Mouse (Mus musculus) heart, adult 8-10 months (tissue): ENCODE measurements around the gene Gzmc. TPM values are rescaled to one million over a fixed set of nuclear protein-coding genes. Genes with fewer than 3 reads are reported as not detected.
"Not testable (repeated sequence)": the region's sequence is repeated elsewhere in the genome, so short reads cannot be mapped to it uniquely, and the experiment has no call there.

ENCODE experiments used
- DNase-seq: peaks from one replicate; pipeline ENCODE4 v3.0.0; 2022; ENCODE audit warnings: low spot score
- total RNA-seq, 4 experiments: library from RNA; stranded (reverse); gene quantifications; 2 replicates each; pipeline ENCODE4 v1.2.4; 2022

Gzmc gene
- total RNA-seq, result not detected

DNA sequence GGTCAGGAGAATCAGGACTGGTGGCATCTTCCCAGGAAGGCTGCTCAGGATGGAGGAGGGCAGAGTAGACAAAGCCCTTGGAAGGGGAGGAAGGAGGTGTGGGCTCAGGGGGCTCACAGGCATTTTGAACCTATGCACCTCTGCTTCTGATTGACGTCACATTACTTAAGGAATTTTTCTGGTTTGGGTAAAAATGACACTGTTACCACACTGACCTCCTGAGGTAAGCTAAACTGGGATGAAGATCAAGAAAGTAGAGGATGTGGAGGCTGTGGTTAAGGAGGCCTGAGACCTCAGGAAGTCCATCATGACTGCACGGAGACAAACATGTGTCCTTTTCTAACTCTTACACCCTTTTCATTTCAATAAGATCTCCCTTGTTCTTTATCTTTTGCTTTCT is at the start of gene Gzmc:
Gzmc (minus strand) TSS at position 101 of the 400 bp plus-strand sequence.
- DNase-seq, result no peak

DNA sequence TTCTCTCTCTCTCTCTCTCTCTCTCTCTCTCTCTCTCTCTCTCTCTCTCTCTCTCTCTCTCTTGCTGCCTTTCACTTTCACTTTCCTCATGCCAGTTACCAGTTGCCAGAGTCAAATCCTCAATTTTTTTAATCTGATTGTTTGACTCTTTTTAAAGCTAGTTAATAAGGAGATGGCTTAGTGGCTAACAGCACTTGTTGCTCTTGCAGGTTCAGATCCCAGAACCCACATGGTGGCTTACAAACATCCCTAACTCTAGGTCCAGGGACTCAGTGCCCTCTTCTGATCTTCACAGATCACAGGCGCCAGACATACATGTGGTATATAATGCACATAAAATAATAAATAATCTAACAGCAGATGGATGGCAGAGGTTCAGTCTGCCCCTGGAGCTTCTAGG is 49.4 kb upstream of the Gzmc start:
- no peak for DNase-seq

DNA sequence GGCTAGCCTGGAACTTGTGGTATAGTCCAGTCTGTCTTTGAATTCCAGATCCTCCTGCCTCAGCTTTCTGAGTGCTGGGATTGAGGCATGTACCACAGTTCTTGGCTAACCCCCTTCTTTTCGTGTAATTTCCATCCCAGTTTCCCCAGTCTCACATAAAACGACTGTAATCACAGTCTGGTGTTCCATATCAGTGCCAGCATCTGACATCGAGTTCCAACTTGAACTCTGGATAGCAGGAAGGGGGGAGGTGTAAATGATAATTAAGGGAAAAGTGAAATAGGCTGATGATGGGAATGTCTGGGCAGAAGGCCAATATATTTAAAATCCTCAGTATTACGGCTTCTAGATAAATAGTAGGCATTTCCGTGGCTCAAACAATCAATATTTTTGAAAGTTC is 46.6 kb upstream of the Gzmc start:
- no peak for DNase-seq

DNA sequence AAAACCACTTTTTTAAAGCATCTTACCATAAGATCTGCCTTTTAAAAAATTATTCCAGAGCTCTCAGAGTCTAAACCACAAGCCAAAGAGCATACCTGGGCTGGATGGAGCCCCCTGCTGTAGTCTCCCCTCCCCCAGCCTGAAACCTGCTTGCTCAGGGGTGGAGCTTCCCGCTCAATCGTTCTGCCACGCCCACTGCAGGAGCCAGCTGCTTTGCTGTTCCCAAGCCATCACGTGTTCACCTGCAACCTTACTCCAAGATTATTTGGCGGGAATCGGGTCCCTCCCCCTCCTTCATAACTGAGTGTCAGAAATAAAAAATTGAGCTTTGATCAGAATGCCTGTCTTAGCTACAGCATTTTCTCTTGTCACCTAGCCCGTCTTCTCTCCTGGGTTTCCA is 44.2 kb upstream of the Gzmc start:
- not testable (repeated sequence) for DNase-seq

DNA sequence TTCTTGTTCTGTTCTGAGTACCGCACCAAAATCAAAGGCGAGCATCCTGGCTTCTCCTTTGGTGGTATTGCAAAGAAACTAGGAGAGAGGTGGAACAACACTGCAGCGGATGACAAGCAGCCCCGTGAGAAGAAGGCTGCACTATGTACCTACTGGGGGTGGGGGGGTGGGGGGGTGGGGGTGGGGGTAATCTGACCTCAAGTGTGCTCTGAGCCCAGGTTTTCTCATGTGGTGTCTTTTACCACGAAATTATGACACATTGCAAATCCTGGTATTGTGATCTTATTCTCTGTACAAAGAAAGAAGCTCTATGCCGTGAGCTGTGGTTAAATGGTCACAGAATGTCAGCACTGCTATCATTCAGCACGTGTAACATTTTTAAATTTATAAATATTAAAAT is 41.6 kb upstream of the Gzmc start:
- DNase-seq, result not testable (repeated sequence)

DNA sequence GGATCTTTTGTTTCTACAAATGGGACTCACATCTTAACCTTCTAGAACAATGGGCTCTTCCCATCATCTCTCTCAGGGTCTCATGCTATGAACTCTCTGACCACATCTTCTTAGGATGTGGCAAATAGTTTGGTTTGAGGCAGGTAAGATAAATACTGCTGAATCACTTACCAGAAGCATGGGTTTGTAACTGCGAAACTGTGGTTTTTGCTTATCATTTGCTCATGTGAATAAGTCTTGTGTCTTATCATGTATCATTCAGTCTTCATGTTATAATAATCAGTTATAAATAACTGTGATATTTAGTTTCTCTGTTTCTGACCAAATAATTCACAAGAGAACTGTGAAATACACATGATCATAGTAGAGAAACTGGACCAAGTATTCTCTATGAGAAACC is 31.7 kb upstream of the Gzmc start:
- DNase-seq, result no peak

DNA sequence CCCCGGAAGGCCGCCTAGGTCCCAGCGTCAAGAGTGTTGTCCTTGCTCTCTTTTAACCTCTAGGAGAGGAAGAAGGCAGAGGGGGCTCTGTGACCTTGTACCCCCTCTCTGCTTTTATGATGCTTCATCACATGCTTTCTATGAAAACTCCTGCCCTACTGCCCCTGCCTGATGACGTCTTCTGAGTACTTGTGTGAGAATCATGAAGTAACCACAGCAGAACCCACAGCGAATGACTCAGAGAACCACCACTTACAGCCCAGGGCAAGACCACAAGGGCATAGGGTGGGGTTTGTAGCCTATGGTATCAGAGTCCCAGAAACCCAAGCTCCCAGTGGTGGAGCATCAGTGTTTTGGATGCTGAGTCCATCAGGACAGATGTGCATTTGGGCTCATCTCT is 27.7 kb upstream of the Gzmc start, which contains the start of gene Gzmb:
Gzmb (minus strand) TSS at position 108 of the 400 bp plus-strand sequence.
- no peak for DNase-seq

DNA sequence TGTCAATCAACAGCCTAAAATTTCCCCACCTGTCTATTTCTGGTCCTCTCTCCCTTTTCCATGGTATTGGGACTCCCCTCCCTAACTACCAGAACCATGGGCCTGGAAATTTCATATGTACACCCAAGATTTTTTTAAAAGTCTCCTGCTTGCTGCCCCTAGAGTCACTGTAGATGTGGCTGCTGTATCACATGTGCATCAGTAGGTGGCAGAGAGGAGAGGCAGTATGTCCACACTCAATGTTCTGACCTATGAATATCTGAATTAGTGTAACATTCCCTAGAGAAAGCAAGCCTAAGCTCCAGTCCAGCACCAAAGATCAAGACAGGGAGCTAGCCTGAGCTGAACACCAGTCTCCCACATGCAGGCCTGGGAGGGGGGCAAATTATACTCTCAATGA is 6.0 kb upstream of the Gzmc start:
- no peak for DNase-seq

DNA sequence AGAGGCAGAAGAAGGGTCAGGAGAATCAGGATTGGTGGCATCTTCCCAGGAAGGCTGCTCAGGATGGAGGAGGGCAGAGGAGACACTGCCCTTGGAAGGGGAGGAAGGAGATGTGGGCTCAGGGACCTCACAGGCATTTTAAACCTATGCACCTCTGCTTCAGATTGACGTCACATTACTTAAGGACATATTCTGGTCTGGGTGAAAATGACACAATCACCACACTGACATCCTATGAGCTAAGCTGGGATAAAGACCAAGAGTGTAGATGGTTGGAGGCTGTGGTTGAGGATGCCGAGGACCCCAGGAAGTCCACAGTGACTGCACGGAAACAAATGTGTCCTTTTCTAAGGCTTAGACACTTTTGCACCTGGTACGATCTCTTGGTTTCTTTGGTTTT is 23.1 kb downstream of the Gzmc start, which contains the start of gene Gzmf:
Gzmf (minus strand) TSS at position 101 of the 400 bp plus-strand sequence.
- DNase-seq, result no peak

DNA sequence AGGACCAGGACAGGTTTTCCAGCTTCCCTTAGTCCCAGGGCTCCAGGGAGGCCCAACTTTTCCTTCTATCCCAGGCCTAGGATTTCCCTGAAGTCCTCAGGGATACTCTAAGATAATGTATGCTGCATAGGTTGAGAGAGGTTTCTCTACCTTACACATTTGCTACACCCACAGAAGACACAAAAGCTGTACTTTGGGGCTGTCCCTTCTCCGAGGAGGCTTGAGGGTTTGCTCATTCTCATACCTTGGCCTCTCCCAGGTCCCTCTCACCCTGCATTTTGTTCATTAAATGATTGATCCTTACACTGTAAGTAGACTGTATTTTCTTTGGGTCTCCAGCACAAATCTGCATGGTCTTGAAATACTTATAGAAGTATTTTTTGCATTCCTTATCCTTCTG is 28.8 kb downstream of the Gzmc start:
- DNase-seq, result no peak

DNA sequence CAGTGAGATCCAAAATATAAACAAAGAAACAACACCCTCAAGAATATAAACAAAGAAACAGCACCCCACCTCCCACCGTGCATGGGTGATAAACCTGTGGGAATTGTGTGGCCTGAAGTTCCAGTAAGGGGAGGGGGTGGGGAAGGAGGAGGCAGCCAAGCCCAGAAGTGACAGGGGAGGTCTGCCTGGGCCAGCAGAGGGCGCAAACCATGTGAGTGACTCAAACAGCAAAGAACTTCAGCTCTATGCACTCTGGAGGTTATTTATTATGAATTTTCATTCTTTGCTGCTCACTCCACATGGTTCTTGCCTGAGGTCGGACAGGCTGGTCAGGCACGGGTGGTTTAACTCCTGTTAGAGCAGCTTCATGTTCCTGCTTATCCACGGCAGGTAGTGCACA is 29.4 kb downstream of the Gzmc start:
- DNase-seq, result not testable (repeated sequence)

DNA sequence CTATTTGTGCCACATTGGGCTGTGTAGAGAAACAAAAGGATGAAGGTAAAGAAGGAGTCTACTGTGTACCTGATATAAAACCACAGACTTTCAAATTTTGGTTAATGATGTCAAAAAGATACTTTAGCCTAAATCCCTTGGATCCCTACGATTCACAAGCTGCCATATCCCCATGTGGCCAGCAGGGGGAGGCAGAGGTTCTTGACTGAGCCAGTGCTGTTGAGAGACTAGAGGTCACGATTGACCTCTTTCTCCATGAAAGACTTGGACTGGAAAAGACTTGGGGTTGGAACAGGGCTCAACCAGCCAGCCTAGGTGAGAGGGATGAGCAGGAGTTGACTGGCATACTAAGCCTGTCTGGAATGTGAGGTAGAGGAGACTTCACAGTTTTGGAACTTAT is 30.5 kb downstream of the Gzmc start:
- DNase-seq, result peak; percentile 23

DNA sequence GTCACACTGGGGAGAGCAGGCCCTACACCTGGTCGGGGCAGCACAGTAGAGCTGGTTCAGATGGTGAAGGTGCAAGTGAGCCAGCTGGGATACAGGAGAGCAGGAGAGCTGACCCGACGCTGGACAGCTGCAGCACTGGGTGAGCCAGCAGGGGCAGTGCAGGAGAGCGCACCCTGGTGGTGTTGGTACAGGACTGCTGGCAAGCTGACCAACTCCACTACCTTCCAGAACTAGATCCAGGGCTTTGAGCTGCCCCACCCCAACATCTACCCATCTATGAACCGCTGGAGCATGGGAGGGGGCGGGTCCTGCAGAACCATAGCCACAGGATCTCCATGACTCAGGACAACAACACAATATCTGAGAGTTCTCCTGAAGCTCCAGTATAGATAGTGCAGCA is 47.5 kb downstream of the Gzmc start:
- DNase-seq, result no peak

DNA sequence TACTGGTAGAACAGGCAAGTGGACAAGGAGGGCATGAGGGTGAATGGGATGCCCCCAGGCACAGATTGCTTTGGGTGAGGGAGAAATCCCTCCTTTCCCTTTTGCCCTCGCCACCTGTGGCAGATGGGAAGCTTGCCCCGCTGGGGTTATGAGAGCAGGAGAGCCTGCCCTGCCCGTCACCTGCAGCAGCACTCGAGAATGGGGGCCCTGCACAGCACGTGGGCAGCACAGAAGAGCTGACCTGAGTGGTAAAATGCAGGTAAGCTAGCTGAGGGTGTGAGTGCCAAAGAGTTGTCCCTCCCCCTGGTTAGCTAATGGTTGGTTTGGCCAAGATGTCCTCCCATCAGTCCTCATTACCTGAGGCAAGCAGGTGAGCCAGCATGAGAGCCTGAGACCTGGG is 47.9 kb downstream of the Gzmc start:
- no peak for DNase-seq

Other genes with a start within 250 kb of the Gzmc start
- gene Mcpt1, start 216.7 kb downstream of the Gzmc start, total RNA-seq, result not detected
- gene Mcpt9, start 204.2 kb downstream of the Gzmc start, total RNA-seq, result not detected
- not detected for gene Mcpt2, start 192.6 kb downstream of the Gzmc start, total RNA-seq
- 1 to 10 TPM in 2 of 4 experiments, under 1 TPM in 2; 0.65 to 1.8 (median 1.1) TPM for gene Mcpt4, start 172.3 kb downstream of the Gzmc start, total RNA-seq
- not detected for gene Mcpt8, start 149.4 kb downstream of the Gzmc start, total RNA-seq
- gene Ctsg, start 132.1 kb downstream of the Gzmc start, total RNA-seq, result not detected
- gene Gzme, start 114.0 kb downstream of the Gzmc start, total RNA-seq, result not detected
- gene Gzmd, start 102.0 kb downstream of the Gzmc start, total RNA-seq, result not detected
- gene Gzmg, start 75.1 kb downstream of the Gzmc start, total RNA-seq, result not detected
- gene Gzmn, start 60.1 kb downstream of the Gzmc start, total RNA-seq, result not detected
- gene Gzmf, start 23.2 kb downstream of the Gzmc start, total RNA-seq, result not detected
- gene Gzmb, start 27.6 kb upstream of the Gzmc start, total RNA-seq, result not detected
- not detected for gene Atp12a, start 130.4 kb upstream of the Gzmc start, total RNA-seq
- gene Rnf17, start 167.9 kb upstream of the Gzmc start, total RNA-seq, result under 1 TPM; 0.38 to 0.79 (median 0.48) TPM